Mouse (Mus musculus) lung, postnatal 0 days (tissue): ENCODE results near the gene Pdzd7. TPM values are rescaled to one million over a fixed set of nuclear protein-coding genes. Genes with fewer than 3 reads are reported as not detected.
A peak's percentile ranks its signal among the peaks of the same experiment; 100 is the strongest.

ENCODE experiments used
- ATAC-seq: fragments of 200-750 bp; cut with Nextera tagmentation; 2 replicates; pipeline ENCODE4 v1.8.0; 2017; ENCODE audit warnings: moderate library complexity
- DNase-seq: peaks from one replicate; pipeline ENCODE4 v3.0.0-alpha.2; 2016; ENCODE audit warnings: low spot score
- H3K27ac ChIP-seq: fragments of 300-500 bp; sonication (generic); 2 replicates; pipeline ENCODE4 v1.5.1; 2014; ENCODE audit warnings: antibody characterized with exemption, mild to moderate bottlenecking, low read length, mixed read lengths
- H3K27me3 ChIP-seq: fragments of 300-500 bp; sonication (generic); replicated peaks from 2 replicates; pipeline ENCODE4 v1.6.1; 2014; ENCODE audit warnings: low read length, mixed read lengths; ENCODE audit not compliant: insufficient read depth
- H3K36me3 ChIP-seq: fragments of 300-500 bp; sonication (generic); 2 replicates; pipeline ENCODE4 v1.6.1; 2014; ENCODE audit warnings: low read length, mixed read lengths; ENCODE audit not compliant: insufficient read depth
- H3K4me1 ChIP-seq: fragments of 300-500 bp; sonication (generic); 2 replicates; pipeline ENCODE4 v1.6.1; 2014; ENCODE audit warnings: antibody characterized with exemption, low read depth, low read length, mixed read lengths; ENCODE audit not compliant: insufficient read depth
- H3K4me2 ChIP-seq: fragments of 300-500 bp; sonication (generic); replicated peaks from 2 replicates; pipeline ENCODE4 v1.6.1; 2014; ENCODE audit warnings: low read depth, mild to moderate bottlenecking, low read length, moderate library complexity, mixed read lengths
- H3K4me3 ChIP-seq: fragments of 300-500 bp; sonication (generic); 2 replicates; pipeline ENCODE4 v1.5.1; 2014; ENCODE audit warnings: low read depth, low read length
- H3K9ac ChIP-seq: fragments of 300-500 bp; sonication (generic); replicated peaks from 2 replicates; pipeline ENCODE4 v1.6.1; 2014; ENCODE audit warnings: low read depth, mild to moderate bottlenecking
- H3K9me3 ChIP-seq: fragments of 300-500 bp; sonication (generic); 2 replicates; pipeline ENCODE4 v1.6.1; 2016; ENCODE audit warnings: low read length, mixed read lengths
- CTCF ChIP-seq: IDR thresholded peaks from 2 replicates; pipeline ENCODE4 v1.5.1; 2016; ENCODE audit warnings: antibody characterized with exemption, mild to moderate bottlenecking
- EP300 ChIP-seq: IDR thresholded peaks from 2 replicates; pipeline ENCODE4 v1.6.1; 2016; ENCODE audit warnings: antibody characterized with exemption, mild to moderate bottlenecking, control low read depth
- WGBS: fragments of 180-500 bp; shearing (Covaris S2); extraction: QIAGEN DNeasy Blood & Tissue Kit; methylation state at CpG from one replicate; pipeline ENCODE4 v1.1.7; 2014; 5-methylcytosine and 5-hydroxymethylcytosine counted together
- polyA plus RNA-seq: library from polyadenylated mRNA; unstranded; fragments of >200 nt; fragmentation: Nextera tagmentation; extraction: Ambion mirVana; gene quantifications from 2 replicates; pipeline ENCODE4 v1.2.1, GENCODE M21; 2015

The Pdzd7 gene
- polyA plus RNA-seq, 1 experiment from 2014 or later: 0.12 TPM

DNA sequence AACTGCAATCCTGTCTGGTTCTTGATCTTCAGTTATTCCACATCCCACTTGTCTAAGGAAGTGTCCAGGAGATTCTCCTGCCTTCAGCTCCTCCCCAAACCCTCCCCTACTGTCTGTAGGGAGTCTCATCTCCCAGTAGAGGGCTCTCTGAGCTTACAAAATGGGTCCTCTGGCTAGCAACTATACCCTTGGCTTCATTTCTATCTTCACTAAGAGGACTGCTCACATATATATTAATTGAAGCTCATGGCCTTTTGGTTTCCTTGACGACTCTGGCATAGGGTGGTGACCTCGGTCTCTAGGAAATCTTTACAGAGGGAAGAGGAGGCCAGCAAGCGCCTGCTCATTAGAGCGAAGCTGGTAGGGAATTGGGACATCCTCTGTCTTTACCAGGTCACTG lies 10.8 kb upstream of the Pdzd7 start:
- 30% methylated on average over 4 of the region's 4 CpGs for WGBS
- 0 out of 2 replicates have a peak, but pooled peaks cover 5% of the 10 kb centered on the region for H3K36me3 ChIP-seq
- peak; percentile 88 for DNase-seq
- H3K27me3 ChIP-seq: no peaks in the 10 kb centered on the region
- H3K27ac ChIP-seq: no peak overlapping the region
- H3K9ac ChIP-seq: no peak overlapping the region
- no peak overlapping the region for H3K4me3 ChIP-seq
- TF ChIP-seq EP300 (no peak), CTCF (peak; percentile 84)
- ATAC-seq: peak; percentile 21
- peaks cover 10% of the 10 kb centered on the region; the same call in 1 of the 2 replicates for H3K4me1 ChIP-seq
- no peak overlapping the region for H3K4me2 ChIP-seq
- H3K9me3 ChIP-seq: no peaks in the 10 kb centered on the region

DNA sequence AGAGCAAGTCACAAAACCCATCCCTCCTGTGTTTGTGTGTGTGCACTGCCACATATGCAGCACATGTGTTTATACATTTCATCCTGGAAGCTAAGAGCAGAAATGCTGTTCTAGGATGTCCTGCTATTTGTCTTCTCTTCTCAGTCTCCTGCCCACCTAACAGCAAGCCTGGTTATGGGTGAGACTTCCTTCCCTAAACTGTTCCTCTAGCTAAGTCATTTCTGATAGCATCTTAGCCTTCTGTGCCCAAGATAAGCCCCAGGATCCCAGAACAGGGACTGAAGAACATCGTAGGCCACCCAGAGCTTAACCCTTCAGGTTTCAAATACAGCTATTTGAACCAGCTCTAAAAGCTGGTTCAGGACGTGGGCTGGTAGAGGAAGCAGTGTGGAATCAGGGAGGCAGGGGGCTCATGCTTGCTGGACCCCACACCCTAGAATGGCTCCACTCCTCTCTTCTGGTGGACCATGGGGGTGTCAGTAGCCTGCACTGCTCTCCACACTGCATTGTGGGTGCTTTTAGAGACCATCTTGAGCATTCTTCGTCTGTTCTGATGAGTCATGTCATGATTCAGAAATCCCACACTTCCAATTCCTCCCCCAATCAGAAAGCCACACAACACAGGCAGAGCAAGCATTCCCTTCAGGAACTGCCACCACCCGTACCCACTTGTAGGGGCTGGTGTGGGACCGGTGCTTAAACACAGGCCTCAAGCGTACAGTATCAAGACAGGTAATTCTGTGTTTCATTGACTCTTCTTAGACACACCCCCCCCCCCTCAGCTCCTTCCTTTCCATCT lies 9.6 kb upstream of the Pdzd7 start:
- 0 out of 2 replicates have a peak, but pooled peaks have one; percentile 6 for TF ChIP-seq EP300
- TF ChIP-seq CTCF: no peak
- Histone ChIP-seq H3K4me1 (peaks cover 10% of the 10 kb centered on the region; the same call in 1 of the 2 replicates), H3K4me3 (no peak overlapping the region), H3K36me3 (peaks cover 5% of the 10 kb centered on the region; the same call in 1 of the 2 replicates), H3K27me3 (no peaks in the 10 kb centered on the region), H3K9ac (no peak overlapping the region), H3K9me3 (no peaks in the 10 kb centered on the region), H3K27ac (no peak overlapping the region), H3K4me2 (no peak overlapping the region)
- no peak for DNase-seq
- WGBS: 64% methylated on average over 6 of the region's 6 CpGs
- no peak for ATAC-seq

DNA sequence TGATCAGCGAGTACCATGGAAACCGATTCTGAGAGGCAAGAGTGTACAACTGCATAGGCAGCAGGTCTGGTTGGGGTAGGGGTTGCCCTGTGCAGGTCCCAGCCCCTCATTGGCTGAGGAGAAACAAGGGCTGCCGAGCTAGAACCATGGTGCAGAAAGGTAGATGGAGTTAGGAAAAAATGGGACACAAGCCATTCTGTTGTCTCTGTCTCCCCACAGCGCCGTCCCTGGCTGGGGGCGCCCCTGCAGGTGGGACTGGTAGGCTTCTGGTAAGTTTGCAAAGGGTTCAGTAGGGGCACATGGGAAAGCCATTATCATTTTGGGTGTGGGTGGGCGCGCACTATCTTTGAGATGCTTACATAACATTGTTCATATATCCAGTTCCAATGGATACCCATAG lies 7.9 kb upstream of the Pdzd7 start:
- Histone ChIP-seq H3K27me3 (no peaks in the 10 kb centered on the region), H3K4me3 (no peak overlapping the region), H3K36me3 (peaks cover 11% of the 10 kb centered on the region; the same call in 1 of the 2 replicates), H3K9me3 (no peaks in the 10 kb centered on the region), H3K4me2 (no peak overlapping the region), H3K27ac (no peak overlapping the region), H3K9ac (no peak overlapping the region), H3K4me1 (peaks cover 10% of the 10 kb centered on the region; the same call in 1 of the 2 replicates)
- no peak for TF ChIP-seq EP300
- TF ChIP-seq CTCF: no peak
- DNase-seq (no peak), ATAC-seq (no peak)
- 83% methylated on average over 8 of the region's 8 CpGs for WGBS

- H3K4me3 ChIP-seq: no peak overlapping the region
- peaks cover 7% of the 10 kb centered on the region for H3K4me1 ChIP-seq
- no peak for DNase-seq
- 66% methylated on average over 9 of the region's 9 CpGs for WGBS
- H3K9ac ChIP-seq: no peak overlapping the region
- ATAC-seq: no peak
- peak overlapping the region; percentile 99; the same call in 1 of the 2 replicates for H3K27ac ChIP-seq
- TF ChIP-seq EP300: no peak
- TF ChIP-seq CTCF: no peak
- peaks cover 15% of the 10 kb centered on the region; the same call in 1 of the 2 replicates for H3K27me3 ChIP-seq
- no peak overlapping the region for H3K4me2 ChIP-seq
- no peaks in the 10 kb centered on the region for H3K9me3 ChIP-seq
- H3K36me3 ChIP-seq: peaks cover 11% of the 10 kb centered on the region; the same call in 1 of the 2 replicates
Observed at GRCm38 (mm10) chr19:45049523-45049922, 4.0 kb upstream of the Pdzd7 start.

DNA sequence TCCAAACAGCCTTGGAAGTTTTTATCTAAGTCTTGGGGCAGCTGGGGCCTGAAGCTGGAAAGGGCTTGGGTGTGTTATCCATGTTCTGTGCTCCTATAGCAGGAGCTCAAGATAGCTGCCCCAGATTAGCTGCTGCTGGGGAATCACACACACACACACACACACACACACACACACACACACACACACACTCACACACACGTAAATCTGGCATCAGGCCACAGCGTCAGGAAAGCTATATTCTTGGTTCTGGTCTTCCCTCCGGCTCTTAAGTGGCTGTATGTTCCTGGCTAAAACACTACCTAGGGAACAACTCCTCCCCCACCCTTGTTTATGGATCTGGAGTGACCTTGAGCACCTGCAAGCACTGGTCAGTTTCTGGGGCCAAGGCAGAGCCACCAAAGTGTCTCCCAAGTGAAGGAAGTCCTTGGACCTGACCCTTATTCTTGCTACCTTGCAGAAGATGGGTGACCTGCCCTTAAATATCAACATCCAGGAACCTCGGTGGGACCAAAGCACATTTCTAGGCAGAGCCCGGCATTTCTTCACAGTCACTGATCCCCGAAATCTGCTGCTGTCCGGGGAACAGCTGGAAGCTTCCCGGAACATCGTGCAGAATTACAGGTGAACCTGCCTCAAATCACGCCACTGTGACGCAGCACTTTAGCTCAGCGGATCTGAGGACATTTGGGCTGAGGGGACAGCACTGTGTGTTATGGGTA lies 3.3 kb upstream of the Pdzd7 start:
- peak overlapping the region; percentile 99 for H3K27ac ChIP-seq
- H3K9me3 ChIP-seq: no peaks in the 10 kb centered on the region
- H3K4me1 ChIP-seq: peaks cover 7% of the 10 kb centered on the region
- WGBS: 78% methylated on average over 12 of the region's 12 CpGs
- peaks cover 17% of the 10 kb centered on the region; the same call in 1 of the 2 replicates for H3K27me3 ChIP-seq
- peak overlapping the region; percentile 67 for H3K4me2 ChIP-seq
- TF ChIP-seq EP300 (no peak), CTCF (no peak)
- DNase-seq: peak; percentile 16
- ATAC-seq: no peak
- peak overlapping the region; percentile 57 for H3K4me3 ChIP-seq
- H3K9ac ChIP-seq: peak overlapping the region; percentile 65
- H3K36me3 ChIP-seq: peaks cover 11% of the 10 kb centered on the region; the same call in 1 of the 2 replicates
